Mouse (Mus musculus) ES-Bruce4 (cell line): ENCODE results near the gene Glod5. TPM values are rescaled to one million over a fixed set of nuclear protein-coding genes. Genes with fewer than 3 reads are reported as not detected.
"Not testable (repeated sequence)": the region's sequence is repeated elsewhere in the genome, so short reads cannot be mapped to it uniquely, and the experiment has no call there.

Source experiments
- H3K27ac ChIP-seq: 2 replicates; pipeline ENCODE4 v1.5.1; 2012; ENCODE audit warnings: low read length, inconsistent platforms; ENCODE audit not compliant: insufficient read depth
- H3K27me3 ChIP-seq: 2 replicates; pipeline ENCODE4 v1.6.1; 2012; ENCODE audit warnings: mild to moderate bottlenecking, low read length, inconsistent platforms; ENCODE audit not compliant: control insufficient read depth, poor library complexity, insufficient read depth, severe bottlenecking
- H3K36me3 ChIP-seq: 2 replicates; pipeline ENCODE4 v1.6.1; 2012; ENCODE audit warnings: inconsistent platforms, mild to moderate bottlenecking, low read length, moderate library complexity; ENCODE audit not compliant: control insufficient read depth, poor library complexity, insufficient read depth, severe bottlenecking
- H3K4me1 ChIP-seq: one replicate; pipeline ENCODE4 v1.8.1; 2011; ENCODE audit warnings: low read length; ENCODE audit not compliant: control insufficient read depth, insufficient read depth
- H3K4me3 ChIP-seq: 2 replicates; pipeline ENCODE4 v1.5.1; 2011; ENCODE audit warnings: low read depth, mild to moderate bottlenecking, low read length
- H3K9ac ChIP-seq: 2 replicates; pipeline ENCODE4 v1.6.1; 2012; ENCODE audit warnings: low read depth, mild to moderate bottlenecking, inconsistent platforms; ENCODE audit not compliant: poor library complexity, severe bottlenecking
- H3K9me3 ChIP-seq: replicated peaks from 2 replicates; pipeline ENCODE4 v1.6.1; 2012; ENCODE audit warnings: mild to moderate bottlenecking, low read length, inconsistent platforms; ENCODE audit not compliant: control insufficient read depth, poor library complexity, insufficient read depth, severe bottlenecking
- CTCF ChIP-seq: IDR thresholded peaks from one replicate; pipeline ENCODE4 v1.8.1; 2011; ENCODE audit warnings: low read depth, low read length
- EP300 ChIP-seq: IDR thresholded peaks from 2 replicates; pipeline ENCODE4 v1.6.1; 2011; ENCODE audit warnings: low read depth, low read length; ENCODE audit not compliant: insufficient read depth
- POLR2A ChIP-seq: IDR thresholded peaks from one replicate; pipeline ENCODE4 v1.8.1; 2011; ENCODE audit warnings: low read length; ENCODE audit not compliant: insufficient read depth
- polyA plus RNA-seq: library from polyadenylated mRNA; stranded (reverse); fragments of >200 nt; gene quantifications from 2 replicates; pipeline ENCODE4 v1.2.4, GENCODE M21; 2011; ENCODE audit warnings: low read depth; ENCODE audit not compliant: missing spikeins, insufficient read depth, insufficient read length

Gene Glod5
- 15.9 and 16.6 TPM in 2 replicates for polyA plus RNA-seq

DNA sequence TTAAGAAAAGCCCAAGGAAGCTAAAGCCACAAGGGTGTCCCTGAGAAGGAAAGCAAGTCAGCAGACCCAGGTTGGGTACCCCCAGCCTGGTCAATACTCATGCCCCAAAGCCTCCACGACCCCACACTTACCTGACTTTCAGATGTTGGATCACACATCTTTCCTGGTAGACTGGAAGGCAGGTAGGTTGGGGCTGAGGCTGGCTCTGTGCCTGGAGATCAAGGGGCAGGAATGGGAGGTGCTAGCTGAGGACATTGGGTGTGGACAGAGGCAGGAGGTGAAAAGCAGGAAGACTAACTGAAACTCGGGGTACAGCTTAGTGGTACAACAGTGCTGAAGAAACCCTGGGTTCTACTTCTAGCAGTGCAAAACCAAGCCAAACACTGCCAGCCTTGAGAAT is at the start of gene Glod5:
TSS of gene Glod5 (minus strand) at position 207 of the 400 bp plus-strand sequence.
- Histone ChIP-seq H3K9ac (no peak within 1 kb of the TSS), H3K4me1 (no peaks in the 10 kb centered on the region), H3K36me3 (no peaks in the 10 kb centered on the region), H3K27me3 (no peaks in the 10 kb centered on the region), H3K4me3 (no peak within 1 kb of the TSS), H3K9me3 (no peaks in the 10 kb centered on the region), H3K27ac (no peak within 1 kb of the TSS)
- no peak for TF ChIP-seq POLR2A
- no peak for TF ChIP-seq CTCF
- no peak for TF ChIP-seq EP300

DNA sequence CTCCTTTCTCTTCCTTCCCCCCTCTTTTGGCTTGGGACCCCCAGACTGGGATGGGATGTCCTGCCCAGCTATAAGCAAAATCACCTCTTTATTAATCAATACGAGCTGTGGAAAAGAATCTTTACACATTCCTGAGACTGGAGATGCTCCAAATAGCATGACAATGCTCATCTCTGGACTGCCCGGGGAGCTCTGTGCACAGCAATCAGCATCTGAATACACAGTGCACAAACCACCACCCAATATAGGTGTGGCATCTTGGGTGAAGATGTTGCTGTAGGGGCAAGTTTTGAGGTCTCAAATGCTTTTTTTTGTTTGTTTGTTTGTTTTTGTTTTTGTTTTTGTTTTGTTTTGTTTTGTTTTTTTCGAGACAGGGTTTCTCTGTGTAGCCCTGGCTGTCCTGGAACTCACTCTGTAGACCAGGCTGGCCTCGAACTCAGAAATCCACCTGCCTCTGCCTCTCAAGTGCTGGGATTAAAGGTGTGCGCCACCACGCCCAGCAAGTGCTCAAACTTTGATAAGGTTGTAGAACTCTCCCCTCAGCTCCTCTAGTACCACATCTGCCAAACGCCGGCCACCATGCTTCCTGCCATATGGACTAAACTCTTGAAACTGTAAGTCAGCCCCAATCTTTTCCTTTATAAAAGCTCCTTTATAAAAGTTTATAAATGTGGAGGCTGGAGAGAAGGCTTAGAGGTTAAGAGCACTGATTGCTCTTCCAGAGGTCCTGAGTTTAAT is 32.9 kb upstream of the Glod5 start:
- peak; percentile 73; the same call in 1 of the 2 replicates for TF ChIP-seq EP300
- peak overlapping the region; percentile 97 for H3K27ac ChIP-seq

DNA sequence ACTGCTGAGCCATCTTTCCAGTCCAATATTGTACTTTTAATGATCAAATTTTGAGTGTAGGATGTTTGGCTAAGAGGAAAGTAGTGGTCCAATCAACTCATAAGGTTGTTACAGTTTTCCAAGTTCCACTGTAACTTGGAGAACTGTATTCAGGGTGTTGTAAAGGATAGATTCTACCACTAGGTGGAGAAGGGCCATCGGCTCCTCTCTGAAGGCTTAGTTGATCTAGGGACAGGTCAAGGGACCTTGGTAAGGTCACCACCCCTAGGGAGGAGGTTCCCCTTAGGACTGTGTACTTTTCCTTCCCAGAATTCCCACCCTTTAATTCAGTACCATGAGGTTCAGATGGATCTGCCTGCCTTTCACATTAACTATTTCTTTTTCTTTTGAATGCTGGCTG is 14.7 kb upstream of the Glod5 start:
- H3K27ac ChIP-seq: no peak overlapping the region
- H3K9ac ChIP-seq: no peak overlapping the region
- H3K9me3 ChIP-seq: no peaks in the 10 kb centered on the region
- H3K36me3 ChIP-seq: no peaks in the 10 kb centered on the region
- no peak overlapping the region for H3K4me3 ChIP-seq
- TF ChIP-seq POLR2A (no peak), CTCF (peak; percentile 15), EP300 (no peak)
- no peaks in the 10 kb centered on the region for H3K27me3 ChIP-seq
- no peaks in the 10 kb centered on the region for H3K4me1 ChIP-seq

More for the DNA sequence above, 32.9 kb upstream of the Glod5 start:
- H3K4me1 ChIP-seq, H3K36me3 ChIP-seq, H3K27me3 ChIP-seq, H3K9me3 ChIP-seq: not testable (repeated sequence)
- H3K4me3 ChIP-seq: peak overlapping the region; percentile 60
- H3K9ac ChIP-seq: peak overlapping the region; percentile 75

DNA sequence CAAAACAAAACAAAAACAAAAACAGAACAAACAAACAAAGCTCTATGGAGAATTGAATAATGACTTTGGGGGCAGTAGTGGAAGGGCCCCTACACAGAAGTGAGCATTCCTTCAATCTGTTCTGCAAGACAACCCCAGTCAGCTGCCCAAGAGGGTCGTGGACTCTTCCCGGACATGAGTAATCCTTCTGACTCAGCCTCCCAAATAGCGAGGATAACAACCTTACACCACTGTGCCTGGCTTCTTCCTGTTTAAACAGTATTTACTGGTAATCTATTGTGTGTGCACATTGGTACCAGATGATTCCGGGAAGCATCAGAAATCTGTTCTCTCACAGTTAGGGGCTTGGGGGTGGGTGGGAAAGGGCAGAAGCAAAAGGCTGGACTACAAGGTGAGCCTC is 8.5 kb upstream of the Glod5 start:
- TF ChIP-seq EP300 (no peak), CTCF (no peak), POLR2A (no peak)
- Histone ChIP-seq H3K4me1 (no peaks in the 10 kb centered on the region), H3K36me3 (no peaks in the 10 kb centered on the region), H3K27me3 (no peaks in the 10 kb centered on the region), H3K9me3 (no peaks in the 10 kb centered on the region), H3K9ac (no peak overlapping the region), H3K27ac (no peak overlapping the region), H3K4me3 (no peak overlapping the region)

DNA sequence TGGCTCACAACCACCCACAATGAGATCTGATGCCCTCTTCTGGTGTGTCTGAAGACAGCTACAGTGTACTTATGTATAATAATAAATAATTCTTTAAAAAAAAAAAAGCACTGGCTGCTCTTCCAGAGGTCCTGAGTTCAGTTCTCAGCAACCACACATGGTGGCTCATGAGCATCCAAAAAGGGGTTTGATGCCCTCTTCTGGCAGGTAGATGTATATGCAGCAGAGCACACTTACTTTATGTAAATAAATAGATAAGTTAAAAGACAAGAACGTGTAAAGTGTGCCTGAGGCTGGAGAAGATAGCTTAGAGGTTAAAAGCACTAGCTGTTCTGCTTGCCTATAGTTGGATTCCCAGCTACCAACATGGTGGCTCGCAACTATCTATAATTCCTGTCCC is 6.5 kb upstream of the Glod5 start:
- Histone ChIP-seq H3K9me3 (no peaks in the 10 kb centered on the region), H3K4me3 (no peak overlapping the region)
- TF ChIP-seq CTCF (no peak), POLR2A (no peak), EP300 (no peak)

DNA sequence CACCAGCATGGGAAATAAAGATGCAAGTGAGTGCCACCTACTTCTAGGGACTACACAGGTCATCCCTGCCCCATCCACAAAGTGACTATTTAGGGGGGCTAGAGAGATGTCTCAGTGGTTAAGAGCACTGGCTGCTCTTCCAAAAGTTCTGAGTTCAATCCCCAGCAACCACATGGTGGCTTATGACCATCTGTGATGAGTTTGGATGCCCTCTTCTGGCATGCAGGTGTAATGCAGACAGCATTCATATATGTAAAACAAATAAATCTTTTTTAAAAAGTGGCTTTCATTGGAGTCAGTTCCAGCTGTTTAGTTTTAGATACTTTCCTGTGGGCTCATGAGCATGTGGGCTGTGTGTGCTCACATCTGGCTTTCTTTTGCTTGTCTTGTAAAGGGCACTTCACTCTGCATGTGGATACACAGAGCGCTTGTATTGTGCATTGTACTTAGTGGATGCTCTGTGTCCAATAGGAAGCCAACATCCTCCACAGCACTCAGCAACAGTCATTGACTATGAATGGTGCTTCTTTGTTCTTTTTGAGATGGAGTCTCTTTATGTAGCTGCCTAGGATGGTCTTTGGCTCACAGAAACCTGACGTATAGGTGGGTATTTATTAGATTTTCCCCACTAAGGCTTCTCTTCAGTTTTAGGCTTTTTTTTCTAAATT is 2.0 kb upstream of the Glod5 start:
- Histone ChIP-seq H3K27ac (no peak overlapping the region), H3K27me3 (no peaks in the 10 kb centered on the region), H3K4me3 (no peak overlapping the region), H3K36me3 (no peaks in the 10 kb centered on the region), H3K9me3 (no peaks in the 10 kb centered on the region), H3K9ac (no peak overlapping the region), H3K4me1 (no peaks in the 10 kb centered on the region)
- TF ChIP-seq CTCF: no peak
- no peak for TF ChIP-seq POLR2A
- TF ChIP-seq EP300: no peak

More for the DNA sequence above, 6.5 kb upstream of the Glod5 start:
- no peaks in the 10 kb centered on the region for H3K27me3 ChIP-seq
- H3K27ac ChIP-seq: no peak overlapping the region
- H3K36me3 ChIP-seq: no peaks in the 10 kb centered on the region
- no peak overlapping the region for H3K9ac ChIP-seq
- no peaks in the 10 kb centered on the region for H3K4me1 ChIP-seq
